Mouse (Mus musculus): Measurements from ENCODE around the gene Itpr3. TPM values are rescaled to one million over a fixed set of nuclear protein-coding genes. Genes with fewer than 3 reads are reported as not detected.

Gene Itpr3
- polyA plus RNA-seq, 1 experiment from 2014 or later: 0.80 TPM

GRCm38 (mm10) chr17:27138396-27138795, 81.3 kb downstream of the Itpr3 start:
- ATAC-seq (replicated peaks): no peak
- no peaks in the 10 kb centered on the region for H3K9me3 ChIP-seq
- peaks cover 32% of the 10 kb centered on the region for H3K4me1 ChIP-seq
- 0 out of 2 replicates have a peak, but pooled peaks cover 3% of the 10 kb centered on the region for H3K27me3 ChIP-seq (replicated peaks)
- no peak overlapping the region for H3K4me2 ChIP-seq
- H3K4me3 ChIP-seq: no peak overlapping the region
- H3K9ac ChIP-seq: no peak overlapping the region
- H3K36me3 ChIP-seq (replicated peaks): no peaks in the 10 kb centered on the region
- H3K27ac ChIP-seq: no peak overlapping the region
- 58% methylated on average over 9 of the region's 9 CpGs for WGBS

DNA sequence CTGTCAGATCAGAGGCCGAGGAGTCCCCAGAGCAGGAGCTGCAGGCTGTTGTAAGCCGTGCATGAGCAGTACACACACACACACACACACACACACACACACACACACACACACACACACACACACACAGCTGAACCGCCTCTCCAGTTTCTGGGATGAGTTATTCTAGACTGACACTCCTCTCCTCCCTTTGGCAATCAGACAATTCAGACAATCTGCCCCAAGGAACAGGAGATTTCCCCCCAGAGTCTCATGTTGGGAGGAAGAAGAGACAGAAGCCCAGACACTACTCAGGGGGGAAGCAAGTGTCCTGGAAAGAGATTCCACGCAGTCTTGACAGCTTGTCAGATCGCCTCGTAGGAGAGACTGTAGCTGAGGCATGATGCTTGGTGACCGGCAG, 82.2 kb downstream of the Itpr3 start:
- Histone ChIP-seq H3K27me3 (replicated peaks) (0 out of 2 replicates have a peak, but pooled peaks cover 3% of the 10 kb centered on the region), H3K36me3 (replicated peaks) (no peaks in the 10 kb centered on the region), H3K9ac (no peak overlapping the region), H3K4me2 (no peak overlapping the region), H3K27ac (peak overlapping the region; percentile 40), H3K4me1 (peaks cover 30% of the 10 kb centered on the region), H3K4me3 (no peak overlapping the region), H3K9me3 (no peaks in the 10 kb centered on the region)
- 28% methylated on average over 7 of the region's 7 CpGs for WGBS
- ATAC-seq (replicated peaks): no peak

DNA sequence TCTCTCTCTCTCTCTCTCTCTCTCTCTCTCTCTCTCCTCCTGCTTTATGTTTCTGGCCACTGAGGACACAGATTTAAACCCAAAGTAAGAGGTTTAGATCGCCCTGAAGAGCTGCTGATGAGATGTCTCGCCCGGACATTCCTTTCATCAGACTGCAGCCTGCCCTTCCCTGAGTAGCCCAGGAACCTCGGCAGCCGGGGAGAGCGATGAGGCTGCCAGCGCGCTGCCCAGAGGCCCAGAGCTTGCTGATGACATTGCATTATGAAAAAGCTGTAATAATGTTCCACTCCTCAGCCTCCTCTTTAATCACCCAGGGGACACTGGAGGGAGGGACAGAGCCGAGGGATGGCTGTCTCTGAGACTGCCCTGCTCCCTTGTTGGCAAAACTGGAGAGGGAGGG, 83.2 kb downstream of the Itpr3 start:
- Histone ChIP-seq H3K9ac (no peak overlapping the region), H3K36me3 (replicated peaks) (no peaks in the 10 kb centered on the region), H3K27me3 (replicated peaks) (no peaks in the 10 kb centered on the region), H3K9me3 (no peaks in the 10 kb centered on the region), H3K27ac (peak overlapping the region; percentile 24; the same call in 1 of the 2 replicates), H3K4me2 (no peak overlapping the region), H3K4me3 (no peak overlapping the region), H3K4me1 (peaks cover 27% of the 10 kb centered on the region)
- no peak for ATAC-seq (replicated peaks)
- 46% methylated on average over 9 of the region's 9 CpGs for WGBS

DNA sequence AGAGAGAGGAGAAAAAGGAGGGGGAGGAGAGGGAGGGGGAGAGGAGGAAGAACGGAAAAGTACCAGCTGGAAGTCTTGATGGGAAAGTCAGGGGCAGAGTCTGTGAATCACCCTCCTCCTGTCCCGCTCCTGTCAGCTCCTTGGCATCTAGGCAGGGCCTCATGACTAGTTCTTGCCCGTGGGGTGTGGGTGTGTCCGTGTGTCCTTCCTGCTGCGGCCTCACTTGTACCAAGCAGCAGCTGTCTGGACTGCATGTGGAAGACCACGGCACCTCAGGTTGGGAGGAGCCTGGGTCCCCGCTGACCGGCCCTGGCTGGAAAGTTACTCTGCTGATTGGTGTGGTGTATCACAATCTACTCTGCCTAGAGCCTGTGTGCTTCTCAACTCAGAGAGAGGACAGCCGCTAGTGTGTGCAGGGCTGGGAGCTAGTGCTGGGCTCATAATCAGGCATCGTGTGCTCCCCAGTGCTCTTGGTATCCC, 84.9 kb downstream of the Itpr3 start:
- H3K4me1 ChIP-seq: peaks cover 33% of the 10 kb centered on the region
- WGBS: 59% methylated on average over 10 of the region's 10 CpGs
- no peak overlapping the region for H3K27ac ChIP-seq

GRCm38 (mm10) chr17:27144152-27144551, 87.0 kb downstream of the Itpr3 start:
- Histone ChIP-seq H3K4me1 (peaks cover 32% of the 10 kb centered on the region), H3K4me2 (no peak overlapping the region), H3K27me3 (replicated peaks) (no peaks in the 10 kb centered on the region), H3K9me3 (no peaks in the 10 kb centered on the region), H3K4me3 (no peak overlapping the region), H3K36me3 (replicated peaks) (no peaks in the 10 kb centered on the region), H3K27ac (no peak overlapping the region), H3K9ac (no peak overlapping the region)
- no peak for ATAC-seq (replicated peaks)
- WGBS: 78% methylated on average over 4 of the region's 4 CpGs

More for the DNA sequence above, 84.9 kb downstream of the Itpr3 start:
- Histone ChIP-seq H3K9ac (no peak overlapping the region), H3K9me3 (no peaks in the 10 kb centered on the region), H3K27me3 (replicated peaks) (no peaks in the 10 kb centered on the region), H3K4me2 (no peak overlapping the region), H3K4me3 (no peak overlapping the region), H3K36me3 (replicated peaks) (no peaks in the 10 kb centered on the region)
- ATAC-seq (replicated peaks): no peak

DNA sequence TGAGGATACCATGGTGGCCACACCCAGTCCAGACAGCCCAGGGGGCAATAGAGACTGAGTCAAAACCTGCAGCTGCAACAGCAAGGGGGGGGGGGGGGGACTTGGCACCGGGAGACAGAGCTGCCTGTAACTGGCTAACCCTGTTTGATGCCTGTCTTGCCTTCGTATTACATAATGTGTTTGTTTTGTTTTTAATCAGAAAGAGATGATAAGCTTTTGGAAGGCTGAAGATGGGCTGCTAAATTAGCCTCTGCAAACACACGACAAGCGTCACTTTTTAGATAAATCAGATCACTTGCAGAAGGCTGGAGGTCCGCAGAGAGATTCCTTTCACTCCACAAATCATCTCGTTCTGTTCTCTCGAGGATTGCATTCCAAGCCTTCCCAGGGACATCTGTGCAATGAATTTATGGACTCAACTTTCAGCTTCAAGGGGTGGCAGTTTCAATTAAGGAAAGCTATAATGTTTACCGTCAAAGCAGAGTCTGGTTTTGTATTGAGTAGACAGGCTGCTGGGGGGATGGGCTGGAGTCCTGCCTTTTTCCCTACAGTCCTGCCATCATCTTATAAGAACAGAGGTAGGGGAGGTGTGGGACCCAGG, 89.3 kb downstream of the Itpr3 start:
- Histone ChIP-seq H3K9me3 (no peaks in the 10 kb centered on the region), H3K4me1 (peaks cover 22% of the 10 kb centered on the region), H3K36me3 (replicated peaks) (no peaks in the 10 kb centered on the region), H3K27me3 (replicated peaks) (no peaks in the 10 kb centered on the region), H3K4me3 (no peak overlapping the region), H3K27ac (no peak overlapping the region), H3K4me2 (no peak overlapping the region), H3K9ac (no peak overlapping the region)
- WGBS: 25% methylated on average over 8 of the region's 8 CpGs
- ATAC-seq (replicated peaks): no peak

GRCm38 (mm10) chr17:27150871-27151270, 93.8 kb downstream of the Itpr3 start:
- Histone ChIP-seq H3K4me2 (no peak overlapping the region), H3K9ac (no peak overlapping the region), H3K4me1 (peaks cover 22% of the 10 kb centered on the region), H3K9me3 (no peaks in the 10 kb centered on the region), H3K27me3 (replicated peaks) (no peaks in the 10 kb centered on the region), H3K36me3 (replicated peaks) (no peaks in the 10 kb centered on the region), H3K4me3 (no peak overlapping the region), H3K27ac (no peak overlapping the region)
- no peak for ATAC-seq (replicated peaks)
- WGBS: 66% methylated on average over 7 of the region's 7 CpGs

GRCm38 (mm10) chr17:27151411-27151810, 94.3 kb downstream of the Itpr3 start:
- H3K27ac ChIP-seq: no peak overlapping the region
- H3K27me3 ChIP-seq (replicated peaks): no peaks in the 10 kb centered on the region
- H3K4me3 ChIP-seq: no peak overlapping the region
- H3K9ac ChIP-seq: no peak overlapping the region
- H3K4me1 ChIP-seq: peaks cover 19% of the 10 kb centered on the region
- ATAC-seq (replicated peaks): no peak
- H3K36me3 ChIP-seq (replicated peaks): no peaks in the 10 kb centered on the region
- no peak overlapping the region for H3K4me2 ChIP-seq
- no peaks in the 10 kb centered on the region for H3K9me3 ChIP-seq
- 68% methylated on average over 8 of the region's 8 CpGs for WGBS

GRCm38 (mm10) chr17:27152976-27153723, 96.0 kb downstream of the Itpr3 start:
- no peaks in the 10 kb centered on the region for H3K9me3 ChIP-seq
- 62% methylated on average over 8 of the region's 8 CpGs for WGBS
- no peaks in the 10 kb centered on the region for H3K27me3 ChIP-seq (replicated peaks)
- peaks cover 19% of the 10 kb centered on the region for H3K4me1 ChIP-seq
- H3K9ac ChIP-seq: no peak overlapping the region
- H3K36me3 ChIP-seq (replicated peaks): no peaks in the 10 kb centered on the region
- no peak overlapping the region for H3K4me2 ChIP-seq
- no peak for ATAC-seq (replicated peaks)
- no peak overlapping the region for H3K4me3 ChIP-seq
- no peak overlapping the region for H3K27ac ChIP-seq

- Histone ChIP-seq H3K27me3 (replicated peaks) (no peaks in the 10 kb centered on the region), H3K4me3 (no peak overlapping the region), H3K4me2 (no peak overlapping the region), H3K9ac (no peak overlapping the region), H3K36me3 (replicated peaks) (no peaks in the 10 kb centered on the region), H3K4me1 (peaks cover 14% of the 10 kb centered on the region), H3K27ac (no peak overlapping the region), H3K9me3 (no peaks in the 10 kb centered on the region)
- WGBS: 51% methylated on average over 9 of the region's 9 CpGs
- no peak for ATAC-seq (replicated peaks)
These were observed 96.7 kb downstream of the Itpr3 start for GRCm38 (mm10) chr17:27153773-27154193.

- H3K9me3 ChIP-seq: no peaks in the 10 kb centered on the region
- 87% methylated on average over 14 of the region's 14 CpGs for WGBS
- H3K36me3 ChIP-seq (replicated peaks): no peaks in the 10 kb centered on the region
- peaks cover 9% of the 10 kb centered on the region for H3K4me1 ChIP-seq
- no peak overlapping the region for H3K4me3 ChIP-seq
- no peak for ATAC-seq (replicated peaks)
- no peak overlapping the region for H3K4me2 ChIP-seq
- no peaks in the 10 kb centered on the region for H3K27me3 ChIP-seq (replicated peaks)
- H3K27ac ChIP-seq: no peak overlapping the region
- no peak overlapping the region for H3K9ac ChIP-seq
These were observed 97.2 kb downstream of the Itpr3 start for GRCm38 (mm10) chr17:27154256-27154655.

DNA sequence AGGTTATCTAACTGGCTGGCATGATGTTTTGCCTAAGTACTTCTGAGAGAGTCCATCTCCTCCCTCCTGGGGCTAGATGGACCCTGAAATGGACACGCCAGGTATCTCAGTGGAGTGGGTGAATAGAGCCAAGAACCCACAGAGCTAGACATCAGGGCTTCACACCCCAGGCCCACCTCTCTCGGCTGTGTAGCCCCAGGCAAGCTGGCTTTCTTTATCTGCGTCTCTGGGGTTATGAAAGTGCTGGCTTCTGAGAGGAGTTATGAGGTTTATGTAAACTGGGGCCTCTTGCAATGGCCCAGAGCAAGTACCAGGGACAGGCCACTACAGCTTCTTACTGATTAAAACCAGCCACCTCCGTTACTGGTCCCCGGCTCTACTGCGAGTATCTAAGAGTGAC, 97.8 kb downstream of the Itpr3 start:
- no peak overlapping the region for H3K4me2 ChIP-seq
- no peak overlapping the region for H3K27ac ChIP-seq
- 77% methylated on average over 6 of the region's 6 CpGs for WGBS
- peaks cover 6% of the 10 kb centered on the region; the same call in 1 of the 2 replicates for H3K4me1 ChIP-seq
- no peaks in the 10 kb centered on the region for H3K36me3 ChIP-seq (replicated peaks)
- ATAC-seq (replicated peaks): no peak
- no peak overlapping the region for H3K9ac ChIP-seq
- H3K27me3 ChIP-seq (replicated peaks): no peaks in the 10 kb centered on the region
- H3K4me3 ChIP-seq: no peak overlapping the region
- H3K9me3 ChIP-seq: no peaks in the 10 kb centered on the region

- H3K4me3 ChIP-seq: no peak overlapping the region
- H3K4me1 ChIP-seq: peaks cover 6% of the 10 kb centered on the region; the same call in 1 of the 2 replicates
- no peak overlapping the region for H3K9ac ChIP-seq
- H3K36me3 ChIP-seq (replicated peaks): no peaks in the 10 kb centered on the region
- H3K4me2 ChIP-seq: no peak overlapping the region
- WGBS: 68% methylated on average over 8 of the region's 8 CpGs
- no peaks in the 10 kb centered on the region for H3K9me3 ChIP-seq
- H3K27me3 ChIP-seq (replicated peaks): no peaks in the 10 kb centered on the region
- no peak overlapping the region for H3K27ac ChIP-seq
- ATAC-seq (replicated peaks): no peak
These were observed 98.6 kb downstream of the Itpr3 start for GRCm38 (mm10) chr17:27155752-27156151.

Data from midbrain, embryonic 15.5 days (tissue).